Mouse (Mus musculus) CH12.LX (cell line): ENCODE measurements around the gene Slc9a8.

Experiments used
- CHD1 ChIP-seq: IDR thresholded peaks from 2 replicates; pipeline ENCODE4 v1.6.1; 2012; ENCODE audit warnings: low read depth, low read length, improper control_type of control experiment, inconsistent platforms
- CTCF ChIP-seq, 2 experiments: IDR thresholded peaks in 1 of 2; conservative IDR thresholded peaks in 1 of 2; 2 replicates each; pipeline ENCODE4 v1.5.1; 2011 to 2012; ENCODE audit warnings: low read depth in 2 of 2, low read length in 2 of 2, improper control_type of control experiment in 1 of 2, inconsistent platforms in 1 of 2, mild to moderate bottlenecking in 1 of 2, moderate library complexity in 1 of 2
- MAZ ChIP-seq: IDR thresholded peaks from 2 replicates; pipeline ENCODE4 v1.6.1; 2012; ENCODE audit warnings: low read depth, mild to moderate bottlenecking, inconsistent platforms, low read length, improper control_type of control experiment, moderate library complexity
- POLR2A ChIP-seq: IDR thresholded peaks from 2 replicates; pipeline ENCODE4 v1.6.1; 2011; ENCODE audit warnings: low read depth, mild to moderate bottlenecking, improper control_type of control experiment, low read length

- TF ChIP-seq MAZ (no peak), CTCF (conservative IDR thresholded peaks at IDR 0.05 in 1 of 2, IDR thresholded peaks at IDR 0.05 in 1 of 2; ENCODE audit: low read depth in 2 of 2, low read length in 2 of 2) (no peak), POLR2A (no peak), CHD1 (no peak)
Measured at GRCm38 (mm10) chr2:167374191-167374805, 47.2 kb upstream of the Slc9a8 start.
